Mouse (Mus musculus) layer of hippocampus, adult 9-11 months (tissue): Measurements from ENCODE around the gene Adarb1.
A peak's percentile ranks its signal among the peaks of the same experiment; 100 is the strongest.

ENCODE experiments used
- DNase-seq: peaks from one replicate; pipeline ENCODE4 v3.0.0; 2022

The Adarb1 gene

DNA sequence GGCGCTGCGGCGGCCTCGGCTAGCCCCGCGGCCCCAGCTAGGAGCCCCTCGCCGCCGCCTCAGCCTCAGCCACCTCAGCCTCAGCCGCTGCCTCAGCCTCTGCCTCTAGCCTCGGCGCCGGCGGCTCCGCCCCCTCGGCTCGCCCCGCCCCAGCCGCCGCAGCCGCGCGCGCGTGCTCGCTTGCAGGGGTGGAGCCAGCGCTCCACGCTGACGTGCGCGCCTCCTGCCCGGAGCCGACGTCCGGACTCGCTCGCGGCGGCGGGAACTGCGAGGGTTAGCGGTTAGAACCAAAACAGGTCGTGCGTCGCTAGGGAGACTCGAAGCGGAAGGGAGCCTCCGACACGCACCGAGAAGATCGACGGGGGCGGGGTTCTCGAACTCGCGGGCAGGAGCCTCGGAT, at the start of gene Adarb1:
Gene Adarb1, minus strand, starts transcription at position 133 of the 400 bp plus-strand sequence.
- DNase-seq: peak; percentile 92

DNA sequence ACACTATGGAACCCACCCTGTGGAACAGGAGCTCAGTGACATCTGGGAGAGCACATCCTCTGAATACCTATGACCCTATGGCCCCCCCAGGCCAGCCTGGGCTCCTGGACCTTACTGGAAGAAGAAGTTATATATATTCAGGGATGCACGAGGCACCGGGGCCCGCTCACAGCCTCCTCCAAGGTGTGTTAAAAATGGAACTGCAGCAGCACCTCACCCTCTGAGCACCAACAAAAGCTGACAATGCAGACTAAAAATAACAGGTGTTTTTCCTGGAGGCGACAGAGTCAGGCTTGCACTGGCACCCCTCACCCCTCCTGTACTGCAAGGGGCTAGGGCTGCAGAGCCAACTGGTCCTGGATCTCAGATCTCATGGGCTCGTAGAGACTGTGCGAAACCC, 49.3 kb upstream of the Adarb1 start:
- no peak for DNase-seq

DNA sequence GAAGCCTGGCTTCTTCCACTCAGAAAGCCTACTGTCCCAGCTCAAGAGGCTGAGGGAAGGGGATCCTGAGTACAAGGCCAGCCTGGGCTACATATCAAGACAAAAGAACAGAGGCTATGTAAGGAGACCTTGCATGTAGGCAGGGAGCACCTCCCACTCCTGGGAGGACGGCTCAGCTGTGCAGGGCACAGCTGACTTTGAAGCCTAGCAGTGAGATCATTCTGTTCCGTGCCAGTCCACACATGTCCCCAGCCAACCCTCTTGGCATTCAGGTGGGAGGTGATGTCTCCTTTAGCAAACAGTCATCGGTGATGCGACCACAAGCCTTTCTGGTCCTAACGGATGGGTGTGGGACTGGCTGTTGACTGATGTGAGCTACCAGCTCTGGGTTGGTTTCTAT, 47.8 kb upstream of the Adarb1 start:
- no peak for DNase-seq

DNA sequence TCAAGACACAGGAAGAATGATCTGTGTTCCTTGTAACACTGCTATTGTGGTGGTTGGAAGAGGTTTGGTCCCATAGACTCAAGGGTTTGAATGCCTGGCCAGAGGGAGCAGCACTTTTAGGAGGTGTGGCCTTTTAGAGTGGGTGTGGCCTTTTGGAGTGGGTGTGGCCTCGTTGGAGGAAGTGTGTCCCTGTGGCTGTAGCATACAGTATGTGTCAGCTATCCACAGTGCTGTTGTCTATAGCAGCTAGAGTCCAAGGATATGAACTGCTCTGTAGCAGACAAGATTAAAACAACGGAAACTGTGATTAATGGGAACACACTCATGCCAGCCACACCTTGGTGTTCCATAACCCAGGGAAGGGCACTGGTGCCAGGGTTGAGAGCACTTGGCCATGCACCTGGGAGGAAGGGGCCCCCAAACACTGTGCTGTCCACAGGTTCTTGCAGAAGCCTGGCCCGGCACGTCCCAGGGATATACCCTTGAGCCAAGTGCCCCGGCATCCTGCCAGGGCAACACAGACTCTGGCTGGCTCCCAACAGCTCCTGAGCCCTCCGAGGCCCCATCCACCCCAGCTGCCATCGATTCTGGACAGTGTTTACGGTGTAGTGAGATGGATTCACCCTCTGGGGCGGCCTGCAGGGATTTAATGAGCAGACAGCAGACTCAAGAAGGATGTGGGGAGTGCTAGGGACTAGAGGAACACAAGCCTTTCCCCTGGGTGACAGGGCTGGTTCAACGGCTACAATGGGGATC, 46.3 kb upstream of the Adarb1 start:
- no peak for DNase-seq

DNA sequence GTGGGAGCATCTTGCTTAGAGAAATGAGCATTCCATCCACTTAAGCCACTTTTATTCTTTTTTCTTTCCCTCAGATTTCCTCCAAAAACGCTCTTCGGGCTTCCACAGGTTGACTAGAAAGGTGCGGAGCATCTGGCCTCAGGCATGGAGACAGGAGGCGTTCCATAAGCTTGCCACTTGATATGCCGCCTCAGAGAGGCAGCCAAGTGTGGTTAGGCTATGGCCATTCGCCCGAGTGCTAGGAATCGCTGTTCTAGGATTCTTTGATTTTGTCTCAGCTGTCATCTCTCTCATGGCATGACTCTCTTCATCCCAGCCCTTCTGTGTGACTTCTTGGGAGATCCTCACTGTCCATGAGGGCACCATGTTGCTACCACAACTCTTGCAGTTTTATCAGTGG, 43.1 kb upstream of the Adarb1 start:
- no peak for DNase-seq

DNA sequence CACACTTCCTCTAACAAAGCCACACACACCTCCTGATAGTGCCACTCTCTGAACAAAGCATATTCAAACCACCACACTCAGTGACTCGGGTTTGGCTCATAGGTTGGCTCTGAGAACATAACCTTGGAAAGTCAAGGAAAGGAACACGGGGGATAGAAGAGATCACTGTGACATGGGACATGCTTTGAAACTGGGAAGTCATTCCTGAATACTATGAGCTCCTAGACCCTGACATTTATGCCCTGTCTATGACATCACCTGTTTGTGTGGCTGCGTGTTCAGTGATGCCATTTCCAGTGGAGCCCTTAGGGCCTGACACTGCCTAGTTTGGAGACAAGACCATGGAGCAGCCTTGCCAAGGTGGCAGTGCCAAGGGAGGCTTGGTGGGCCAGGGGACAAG, 39.6 kb upstream of the Adarb1 start:
- DNase-seq: no peak

DNA sequence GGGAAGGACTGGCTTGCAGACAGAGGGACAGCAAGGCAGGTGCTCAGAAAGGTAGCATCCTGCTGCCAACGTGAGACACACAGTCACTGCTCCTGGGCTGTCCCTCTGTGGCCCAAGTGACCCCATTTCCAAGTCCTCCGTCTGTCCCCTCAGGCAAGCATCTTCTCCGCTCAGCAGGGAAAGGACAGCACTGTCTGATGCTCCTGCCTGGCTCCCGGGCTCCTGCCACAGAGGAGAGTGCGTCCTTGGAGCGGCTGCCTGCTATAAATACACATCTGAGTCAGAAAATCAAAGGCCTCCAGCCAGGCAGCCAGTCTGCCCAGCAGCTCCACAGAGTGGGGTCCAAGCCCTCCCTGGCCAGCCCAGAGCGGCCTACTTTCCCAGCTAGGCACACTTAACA, 38.4 kb upstream of the Adarb1 start:
- DNase-seq: no peak

DNA sequence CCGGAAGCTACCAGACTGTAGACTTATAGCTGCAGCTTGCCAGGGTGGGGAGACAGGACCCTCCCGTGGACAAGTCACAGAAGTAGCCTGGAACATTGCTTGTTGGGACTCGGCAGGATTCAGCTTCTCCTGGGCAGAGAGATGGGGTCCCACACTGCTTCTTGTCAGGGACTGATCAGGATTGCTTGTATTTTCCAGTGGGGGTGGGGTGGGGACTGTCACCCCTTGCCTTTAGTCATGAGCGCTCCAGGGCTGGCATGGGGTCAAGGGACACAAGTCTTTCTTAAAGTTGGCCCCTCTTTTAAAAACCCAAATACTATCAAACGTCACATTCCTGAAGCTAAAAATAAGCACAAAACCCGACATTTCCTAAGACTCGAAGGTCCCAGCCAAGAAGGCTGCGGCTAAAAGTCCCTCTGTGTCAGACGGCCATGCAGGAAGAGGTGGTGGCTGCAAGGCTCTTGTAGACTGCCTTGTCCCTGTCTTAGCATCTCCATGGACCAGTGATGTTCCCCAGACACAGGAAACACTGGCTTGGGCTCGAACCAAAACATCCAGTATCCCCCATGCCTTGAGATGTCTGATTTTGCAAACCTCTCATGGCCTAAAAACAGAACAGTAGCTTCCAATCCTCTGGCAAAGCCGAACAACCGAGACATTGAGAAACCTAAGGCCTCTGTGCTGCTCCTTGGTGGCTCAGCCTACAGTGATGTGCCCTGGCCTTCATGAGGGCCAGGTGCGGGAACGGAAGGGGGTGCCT, 37.4 kb upstream of the Adarb1 start:
- DNase-seq: no peak

DNA sequence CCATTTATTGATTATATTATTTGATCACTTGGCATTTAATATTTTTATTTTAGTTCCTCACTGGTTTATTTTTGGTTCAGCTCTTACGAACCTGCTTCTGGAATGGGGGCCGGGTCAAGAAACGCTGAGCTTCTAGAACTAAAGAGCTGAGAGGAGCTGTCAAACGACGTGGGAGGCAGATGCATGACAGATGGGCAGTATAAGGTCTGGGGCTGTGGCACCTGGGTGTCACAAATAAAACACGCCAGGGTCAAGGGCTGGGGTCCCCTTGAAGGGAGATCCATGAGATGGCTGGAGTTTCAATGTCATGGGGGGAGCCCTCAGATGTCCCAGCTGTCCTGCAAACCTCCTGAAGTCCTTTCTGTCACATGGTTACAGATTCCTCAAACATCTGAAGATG, 36.7 kb upstream of the Adarb1 start:
- no peak for DNase-seq

DNA sequence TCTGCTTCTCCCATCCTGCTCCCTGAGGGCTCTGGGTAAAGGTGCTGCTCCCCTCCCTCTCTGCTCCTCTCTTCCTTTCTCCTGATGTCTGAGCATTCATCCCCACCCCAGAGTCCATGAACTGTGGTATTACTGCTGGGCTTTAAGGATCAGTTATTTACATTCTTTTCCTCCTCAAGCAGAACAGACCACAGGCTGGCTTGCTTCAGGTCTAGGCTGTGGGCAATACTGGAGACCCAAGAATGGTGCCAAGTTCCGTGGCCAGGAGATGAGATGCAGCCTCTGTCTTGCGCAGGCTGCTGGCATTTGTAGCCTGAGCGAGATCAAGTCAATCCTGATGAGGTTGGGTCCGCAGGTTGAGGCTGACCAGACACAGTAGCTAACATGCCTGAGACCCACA, 33.8 kb upstream of the Adarb1 start:
- DNase-seq: no peak

DNA sequence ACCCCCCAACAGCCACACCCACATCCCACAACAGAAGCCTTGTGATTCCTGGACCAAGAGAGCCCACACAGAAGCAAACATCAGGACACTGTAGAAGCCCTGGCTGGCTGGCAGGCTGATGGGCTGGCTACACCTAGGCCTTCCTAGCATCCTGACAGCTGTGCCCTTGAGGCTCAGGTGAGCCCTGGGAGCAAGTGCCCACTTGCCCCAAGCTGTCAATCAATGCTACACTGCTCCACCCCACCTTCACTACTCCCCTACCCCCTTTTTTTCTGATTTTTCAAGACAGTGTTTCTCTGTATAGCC, 32.0 kb upstream of the Adarb1 start:
- DNase-seq: no peak

DNA sequence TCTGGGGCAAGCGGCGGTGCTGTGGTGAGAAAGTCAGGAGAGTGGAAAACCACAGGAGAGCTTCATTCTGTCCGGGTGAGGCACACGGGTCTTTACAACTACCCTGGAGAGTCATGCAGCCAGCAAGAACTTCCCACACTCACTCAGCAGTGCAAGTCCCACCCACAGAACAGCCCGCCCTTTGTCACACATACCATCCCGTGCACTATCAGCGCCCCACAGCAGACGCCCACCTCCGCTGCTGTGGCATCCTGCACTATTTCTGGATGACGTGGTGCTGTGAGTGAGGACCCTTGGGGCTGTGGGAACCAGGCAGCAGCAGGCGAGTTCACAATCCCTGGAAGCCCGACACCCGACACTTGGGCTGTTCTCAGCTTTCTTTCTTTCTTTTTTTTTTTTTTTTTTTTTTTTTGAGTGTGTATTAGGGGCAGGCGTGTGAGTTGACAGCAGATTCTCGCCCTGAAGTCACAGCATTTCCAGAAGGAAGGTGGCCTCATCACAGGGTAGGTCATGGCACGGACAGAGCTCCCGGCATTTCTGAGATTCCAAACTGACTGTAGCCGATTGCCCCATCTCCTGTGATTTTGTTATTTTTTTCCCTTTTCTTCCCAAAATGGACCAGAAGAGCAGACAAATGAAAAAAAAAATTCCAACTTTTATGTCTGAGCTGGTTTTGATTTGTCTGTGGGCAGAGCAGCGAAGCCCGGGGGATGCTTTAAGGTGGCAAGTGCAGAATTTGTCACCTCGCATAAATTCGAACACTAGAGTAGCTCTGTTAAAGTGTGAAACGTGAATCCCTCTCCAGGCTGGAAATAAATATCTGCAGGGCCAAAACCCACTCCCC, 31.5 kb upstream of the Adarb1 start:
- DNase-seq: no peak

DNA sequence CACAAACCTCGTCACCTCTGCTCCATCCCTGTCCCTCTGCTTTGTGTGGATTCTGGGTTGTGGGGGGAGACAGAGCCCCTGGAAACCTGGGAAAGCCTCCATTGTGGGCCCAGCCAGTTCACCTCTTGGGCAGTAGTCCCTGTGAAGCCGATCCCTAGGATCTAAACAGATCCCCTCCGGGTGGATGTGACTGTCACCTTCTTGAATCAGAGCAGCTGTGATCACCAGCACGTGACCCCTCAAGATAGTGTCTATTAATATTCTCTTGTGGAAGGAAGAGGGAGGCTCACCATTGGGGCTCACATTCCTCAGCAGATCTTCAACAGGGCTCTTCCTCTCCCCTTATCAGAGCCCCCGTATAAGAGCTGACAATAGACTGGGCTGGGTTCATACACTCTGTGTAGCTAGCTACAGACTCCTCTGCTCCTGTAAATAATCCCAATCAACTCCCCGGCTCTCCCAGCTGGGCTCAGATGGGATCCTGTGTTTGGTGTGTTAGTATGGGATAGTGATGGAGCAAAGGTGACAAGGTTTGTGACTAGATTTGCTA, 30.7 kb upstream of the Adarb1 start:
- DNase-seq: no peak

DNA sequence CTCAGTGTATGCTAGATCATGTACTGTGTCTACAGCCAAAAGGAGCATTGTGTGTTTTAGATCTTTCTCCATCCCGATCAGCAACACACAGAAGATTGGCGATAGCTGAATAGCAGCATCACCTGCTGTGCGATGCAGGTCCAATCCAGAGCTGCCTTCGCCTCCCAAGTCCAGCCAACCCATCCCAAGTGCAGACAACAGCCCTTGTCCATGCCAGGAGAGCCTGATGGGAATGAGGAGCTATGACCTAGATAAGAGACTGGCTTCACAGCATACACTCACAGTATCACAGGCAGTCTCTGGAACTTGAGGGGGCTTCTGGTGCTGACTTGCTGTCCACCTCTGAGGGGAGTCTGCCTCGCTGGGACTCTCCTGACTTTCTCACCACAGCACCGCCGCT, 30.1 kb upstream of the Adarb1 start:
- no peak for DNase-seq

DNA sequence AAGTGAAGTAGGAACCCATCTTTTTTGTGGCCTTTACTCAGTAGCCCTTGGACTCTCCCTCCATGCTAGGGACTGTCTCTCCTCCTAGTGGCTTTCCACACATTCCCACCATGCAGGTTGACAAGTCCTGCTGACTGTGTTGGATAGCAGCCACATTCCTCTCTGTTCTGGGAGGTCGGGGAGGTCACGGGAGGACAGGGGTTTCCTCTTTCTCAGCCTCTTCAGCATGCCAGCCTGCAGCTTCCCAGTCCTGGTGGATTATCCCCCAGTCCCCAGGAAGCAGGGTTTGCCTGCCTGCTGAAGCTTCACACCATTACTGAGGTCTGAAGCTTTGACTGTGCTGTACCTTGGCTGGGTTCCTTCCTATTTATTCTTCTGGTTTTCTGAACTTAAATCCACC, 29.7 kb upstream of the Adarb1 start:
- no peak for DNase-seq

DNA sequence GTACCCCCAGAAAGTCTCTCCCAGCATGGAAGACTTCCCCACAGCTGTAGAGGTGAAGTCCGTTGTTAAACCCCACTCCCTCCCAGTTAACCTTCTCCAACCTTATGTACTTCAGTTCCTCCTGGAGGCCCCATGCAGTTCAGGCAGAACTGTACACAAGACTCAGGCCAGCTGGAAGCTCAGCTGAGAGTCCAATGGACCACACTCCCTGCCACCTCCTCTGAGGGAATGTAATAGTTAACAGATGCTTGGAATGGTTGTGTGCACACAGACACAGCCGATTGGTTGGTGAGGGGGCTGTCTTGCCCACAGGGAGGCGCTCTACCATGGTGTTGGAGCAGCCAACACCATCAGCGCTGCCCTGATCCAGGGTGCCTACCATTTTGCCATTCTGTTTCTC, 24.2 kb upstream of the Adarb1 start:
- no peak for DNase-seq

DNA sequence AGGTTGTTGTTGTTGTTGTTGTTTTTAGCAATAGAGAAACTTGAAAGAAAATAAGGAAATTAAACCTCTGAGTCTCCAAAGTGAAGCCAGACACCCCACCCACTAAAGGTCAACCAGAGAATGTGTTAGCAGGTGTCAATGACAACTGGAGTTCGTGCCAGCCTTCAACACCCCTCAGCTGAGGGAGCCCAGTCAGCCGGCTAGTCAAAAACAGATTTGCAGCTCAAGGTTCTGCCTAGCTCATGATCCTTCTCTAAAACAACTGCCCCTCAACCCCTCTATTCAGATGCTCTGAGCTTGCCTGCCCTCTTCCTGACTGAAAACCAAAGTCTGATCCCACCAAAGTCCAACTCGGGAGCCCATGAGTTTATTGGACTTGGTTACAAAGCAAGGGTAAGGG, 23.7 kb upstream of the Adarb1 start:
- DNase-seq: no peak

DNA sequence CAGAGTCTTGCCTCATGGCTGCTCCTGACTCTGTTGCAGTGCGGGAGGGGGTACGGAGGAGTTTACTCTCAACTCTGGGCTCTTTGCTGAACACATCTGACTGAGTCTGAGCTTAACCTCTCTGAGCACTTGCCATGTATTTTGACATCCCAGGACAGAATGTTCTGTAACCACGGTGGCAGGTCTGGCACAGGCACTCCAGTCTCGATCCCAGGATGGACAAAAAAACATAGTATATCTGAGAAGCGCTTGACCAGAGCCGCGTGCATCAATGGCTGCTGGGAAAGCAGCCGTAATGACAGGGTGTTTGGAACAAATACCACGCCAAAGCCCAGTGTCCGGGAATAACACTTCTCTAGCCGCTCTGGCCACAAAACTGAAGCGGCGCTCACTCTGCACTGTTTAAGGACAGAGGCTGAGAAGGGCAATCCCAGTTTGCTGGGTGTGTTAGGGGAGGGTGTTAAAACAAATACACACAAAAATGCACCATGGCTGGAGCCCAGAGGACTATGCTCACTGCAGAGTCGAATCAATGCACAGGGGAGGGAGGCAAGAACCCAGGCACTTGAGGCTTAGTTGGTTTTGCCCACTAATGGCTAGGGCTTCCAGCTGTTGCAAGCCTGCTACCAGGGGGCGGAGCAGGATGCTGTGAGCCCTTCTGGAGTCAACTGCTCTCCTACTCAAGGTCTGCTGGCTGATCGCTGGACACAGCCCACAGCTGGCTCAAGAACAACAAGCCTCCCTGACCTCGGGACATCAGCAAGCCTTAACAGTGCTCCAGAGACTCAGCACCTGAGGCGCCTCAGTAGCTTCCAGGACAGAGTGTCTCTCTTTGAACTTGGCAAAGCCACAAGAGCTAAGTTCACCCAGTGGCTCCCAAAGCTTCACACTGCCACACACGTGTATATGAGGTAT, 23.0 kb upstream of the Adarb1 start:
- DNase-seq: no peak

DNA sequence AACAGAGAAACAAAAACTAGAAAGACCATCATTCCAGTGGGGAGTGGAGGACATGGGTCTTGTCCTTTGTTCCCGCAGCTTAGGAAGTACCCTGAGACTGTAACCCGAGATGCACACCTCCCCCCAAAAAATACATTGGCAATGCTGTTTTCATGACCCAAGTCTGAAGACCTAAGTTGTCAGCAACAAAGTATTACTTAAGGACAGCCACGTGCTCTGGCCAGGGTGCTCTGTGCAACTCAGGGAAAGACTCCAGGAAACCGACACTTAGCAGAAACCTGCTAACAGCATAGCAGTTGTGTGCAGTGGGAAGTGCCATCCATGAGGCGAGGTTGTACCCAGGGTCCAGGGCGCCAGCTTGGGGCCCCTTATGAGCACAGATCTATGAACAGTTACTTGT, 22.2 kb upstream of the Adarb1 start:
- no peak for DNase-seq

DNA sequence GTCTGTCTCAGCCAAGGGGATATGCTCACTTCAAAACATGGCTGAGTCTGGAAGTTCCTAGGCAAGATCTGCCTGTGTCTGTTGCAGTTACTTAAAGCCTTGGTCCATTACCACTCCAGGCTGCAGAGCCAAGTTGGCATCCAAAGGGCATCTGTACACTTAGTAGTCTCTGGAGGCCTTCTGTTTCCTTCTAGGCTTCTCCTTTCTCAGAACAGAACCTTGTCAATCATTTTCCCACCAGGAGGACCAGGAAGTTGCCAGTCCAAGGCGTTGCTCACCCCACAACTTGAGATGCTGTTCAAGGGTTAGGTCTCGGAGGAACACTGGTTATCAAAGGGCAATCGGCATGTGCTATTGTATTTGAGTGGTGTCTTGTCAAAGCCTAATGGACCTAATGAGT, 21.0 kb upstream of the Adarb1 start:
- no peak for DNase-seq

DNA sequence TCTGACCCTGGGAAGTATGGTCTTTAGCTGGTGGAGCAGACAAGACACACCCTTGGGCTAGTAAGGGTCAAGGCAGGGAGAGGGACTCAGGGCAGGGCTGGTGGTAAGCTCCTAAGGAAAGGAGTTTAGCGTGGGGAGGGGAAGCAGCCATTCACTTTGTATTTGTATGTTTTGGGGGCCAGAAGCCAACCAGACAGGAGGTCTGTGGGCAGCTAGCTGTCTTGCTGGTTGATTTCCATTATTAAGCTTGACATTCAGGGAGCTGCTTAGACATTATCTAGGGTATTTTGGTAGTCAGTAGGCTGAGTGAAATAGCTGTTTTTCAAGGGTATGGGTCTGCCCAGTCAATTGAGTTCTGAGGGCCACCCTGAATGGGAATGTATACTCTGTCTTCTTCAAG, 20.0 kb upstream of the Adarb1 start:
- DNase-seq: no peak

DNA sequence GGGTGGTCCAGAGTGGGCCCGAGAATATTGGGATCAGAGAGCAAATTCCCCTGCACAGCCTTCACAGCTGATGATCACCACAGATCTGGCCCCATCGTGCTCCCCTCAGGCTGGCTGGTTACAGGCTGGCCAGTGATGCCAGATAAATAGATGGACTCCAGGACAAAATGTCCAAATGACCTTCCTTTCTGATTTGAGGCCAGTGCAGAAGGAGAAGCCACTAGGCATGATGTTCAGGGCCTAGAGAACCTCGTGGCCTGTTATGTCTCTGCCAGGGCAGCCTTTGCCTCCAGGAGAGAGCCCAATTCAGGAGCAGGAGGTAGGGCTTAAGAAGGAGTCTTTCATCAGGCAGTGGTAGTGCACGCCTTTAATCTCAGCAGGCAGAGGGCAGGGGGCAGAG, 17.3 kb upstream of the Adarb1 start:
- DNase-seq: no peak
